Mouse (Mus musculus): ENCODE results near the gene Sat2. TPM values are rescaled to one million over a fixed set of nuclear protein-coding genes. Genes with fewer than 3 reads are reported as not detected.

Gene Sat2
- polyA plus RNA-seq, 2 experiments from 2014 or later, result not detected

DNA sequence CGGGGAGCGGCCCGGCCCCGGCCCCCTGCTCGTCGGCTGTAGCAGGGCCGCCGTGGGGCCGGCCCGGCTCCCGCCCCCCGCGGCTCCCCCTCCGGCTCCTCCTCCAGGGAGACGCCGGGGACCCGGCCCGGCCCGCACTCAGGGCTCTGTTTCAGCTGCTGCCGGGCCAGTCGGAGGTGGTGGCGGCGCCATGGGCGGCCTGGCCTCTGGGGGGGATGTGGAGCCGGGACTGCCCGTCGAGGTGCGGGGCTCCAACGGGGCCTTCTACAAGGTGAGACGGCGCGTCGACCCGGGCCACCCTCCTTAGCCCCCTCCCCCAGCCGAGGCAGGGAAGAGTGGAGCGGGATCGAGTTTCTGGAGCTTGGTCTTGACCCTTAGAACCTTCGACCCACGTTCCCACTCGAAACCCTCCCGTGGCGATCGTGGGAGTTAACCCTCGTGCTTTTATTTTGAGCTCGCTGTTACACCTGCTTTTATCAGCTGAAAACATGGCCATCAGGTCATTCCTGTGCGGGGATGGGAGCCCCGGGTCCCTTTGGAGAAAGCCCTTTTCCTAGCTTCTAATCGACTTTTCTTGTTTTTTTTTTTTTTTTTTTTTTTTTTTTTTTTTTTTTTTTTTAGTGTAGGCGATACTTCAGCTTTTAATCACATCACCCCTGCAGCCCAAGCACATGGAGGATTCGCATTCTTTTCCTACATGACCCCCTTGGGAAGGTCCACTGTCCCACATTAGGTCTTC, 11.5 kb downstream of the Sat2 start:
- peak; percentile 24 for ATAC-seq

GRCm38 (mm10) chr11:69635471-69635870, 13.6 kb downstream of the Sat2 start:
- ATAC-seq, result no peak

DNA sequence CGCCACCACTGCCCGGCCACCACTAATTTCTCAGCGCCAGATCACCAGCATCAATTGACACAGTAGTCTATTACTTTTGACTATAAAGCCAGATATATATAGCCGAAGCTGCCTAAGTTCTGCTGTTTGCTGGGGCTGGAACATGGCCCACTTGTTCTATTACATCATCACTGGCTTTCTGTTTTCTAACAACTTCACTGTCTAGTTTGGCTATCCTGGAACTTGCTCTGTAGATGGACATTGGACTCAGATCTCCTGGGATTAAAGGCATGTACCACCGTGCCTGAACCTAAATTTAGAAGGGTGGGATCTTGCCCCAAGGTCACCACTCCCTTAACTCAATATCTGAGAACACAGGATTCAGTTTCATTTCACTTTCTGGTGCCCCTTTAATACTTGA, 24.0 kb downstream of the Sat2 start:
- ATAC-seq, result no peak

GRCm38 (mm10) chr11:69653399-69653798, 31.6 kb downstream of the Sat2 start:
- ATAC-seq, result no peak

DNA sequence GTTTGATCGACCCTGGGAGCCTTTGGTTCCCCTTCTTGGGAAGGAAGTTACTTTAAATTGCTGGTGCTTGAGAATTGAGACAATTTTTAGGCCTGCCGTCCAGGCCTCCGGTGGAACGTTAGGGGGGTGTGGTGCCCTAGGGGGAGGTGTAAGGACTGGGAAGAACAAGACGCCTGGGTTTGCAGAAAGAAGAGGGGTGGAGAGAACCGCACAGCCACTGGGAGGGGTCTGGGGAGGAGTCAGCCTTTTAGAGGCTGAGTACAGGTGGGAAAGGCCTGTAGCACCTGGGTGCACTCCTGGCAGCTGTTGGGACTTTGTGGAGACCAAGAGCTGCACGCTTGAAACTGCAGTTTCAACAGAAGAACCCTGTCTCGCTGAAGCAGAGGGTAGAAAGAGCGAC, 32.9 kb downstream of the Sat2 start:
- ATAC-seq, result no peak

GRCm38 (mm10) chr11:69655264-69656064, 33.6 kb downstream of the Sat2 start, which contains the start of gene Sox15:
Gene Sox15 (plus strand): TSS chr11:69655314.
- ATAC-seq, result no peak

DNA sequence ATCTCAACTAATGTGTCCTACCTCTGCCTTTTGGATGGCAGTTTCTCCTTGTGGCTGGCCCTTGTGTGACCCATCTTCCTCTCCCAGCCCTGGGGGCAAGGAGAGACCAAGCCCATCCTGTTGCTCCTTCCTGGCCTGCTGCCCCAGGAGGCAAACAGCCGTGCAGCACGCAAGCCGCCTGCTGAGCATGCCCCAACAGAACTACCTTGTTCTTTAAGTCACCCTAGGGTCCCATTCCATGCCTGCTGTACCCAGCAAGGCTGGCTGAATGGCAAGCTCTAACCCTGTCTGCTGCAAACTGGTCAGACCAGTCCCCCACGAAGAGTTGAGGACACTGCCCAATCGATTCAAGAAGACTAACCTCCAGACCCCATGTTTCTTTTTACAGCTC, 34.2 kb downstream of the Sat2 start:
- ATAC-seq, result no peak

- ATAC-seq, result peak; percentile 45
These were observed 35.0 kb downstream of the Sat2 start for GRCm38 (mm10) chr11:69656617-69657461.

- ATAC-seq, result no peak
These were observed 35.6 kb downstream of the Sat2 start for GRCm38 (mm10) chr11:69657462-69657881.

- no peak for ATAC-seq
These were observed 39.5 kb downstream of the Sat2 start for GRCm38 (mm10) chr11:69661221-69661881.

DNA sequence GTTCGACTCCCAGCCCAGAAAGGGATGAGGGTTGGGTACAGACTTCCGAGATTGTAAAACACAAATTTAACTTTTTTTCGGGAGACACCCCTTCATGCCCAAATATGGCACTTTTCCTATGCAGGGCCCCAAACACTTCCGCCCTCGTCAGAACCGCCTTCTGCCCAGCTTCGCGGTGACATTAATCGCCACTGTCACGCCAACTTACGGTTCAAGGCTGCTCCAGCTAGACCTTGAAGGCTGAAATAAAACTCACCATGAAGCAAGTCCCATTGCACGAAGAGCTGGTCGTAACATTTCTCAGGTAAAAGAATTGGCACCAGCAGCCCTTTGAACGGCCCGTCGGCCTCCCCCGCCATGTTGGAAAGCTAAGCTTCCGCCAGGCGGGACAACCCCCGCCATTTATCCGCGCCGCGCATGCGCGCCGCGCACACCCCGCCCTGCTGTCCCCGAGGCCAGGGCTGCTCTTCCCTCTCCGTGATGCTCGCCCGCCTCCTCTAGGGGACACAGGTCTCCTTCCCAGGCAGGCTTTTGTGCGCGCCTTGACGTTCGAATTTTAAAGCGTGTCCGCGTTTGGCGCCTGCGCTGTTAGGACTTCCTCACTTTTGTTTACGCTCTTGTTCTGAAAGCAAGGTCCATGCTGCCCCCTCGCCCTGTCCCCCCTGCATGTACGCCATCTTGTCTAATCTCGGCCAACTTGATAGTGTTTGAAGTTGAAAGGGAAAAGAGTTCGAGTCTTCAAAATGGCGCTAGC, 40.6 kb downstream of the Sat2 start, which contains the start of gene Mpdu1:
Mpdu1 (minus strand) TSS at position 430 of the 754 bp plus-strand sequence.
- ATAC-seq, result peak; percentile 89

GRCm38 (mm10) chr11:69662967-69663671, 41.3 kb downstream of the Sat2 start:
- no peak for ATAC-seq

- no peak for ATAC-seq
These were observed 42.0 kb downstream of the Sat2 start for GRCm38 (mm10) chr11:69663795-69664194.

GRCm38 (mm10) chr11:69664841-69665240, 43.0 kb downstream of the Sat2 start:
- no peak for ATAC-seq

- ATAC-seq, result no peak
These were observed 43.7 kb downstream of the Sat2 start for GRCm38 (mm10) chr11:69665457-69665960.

DNA sequence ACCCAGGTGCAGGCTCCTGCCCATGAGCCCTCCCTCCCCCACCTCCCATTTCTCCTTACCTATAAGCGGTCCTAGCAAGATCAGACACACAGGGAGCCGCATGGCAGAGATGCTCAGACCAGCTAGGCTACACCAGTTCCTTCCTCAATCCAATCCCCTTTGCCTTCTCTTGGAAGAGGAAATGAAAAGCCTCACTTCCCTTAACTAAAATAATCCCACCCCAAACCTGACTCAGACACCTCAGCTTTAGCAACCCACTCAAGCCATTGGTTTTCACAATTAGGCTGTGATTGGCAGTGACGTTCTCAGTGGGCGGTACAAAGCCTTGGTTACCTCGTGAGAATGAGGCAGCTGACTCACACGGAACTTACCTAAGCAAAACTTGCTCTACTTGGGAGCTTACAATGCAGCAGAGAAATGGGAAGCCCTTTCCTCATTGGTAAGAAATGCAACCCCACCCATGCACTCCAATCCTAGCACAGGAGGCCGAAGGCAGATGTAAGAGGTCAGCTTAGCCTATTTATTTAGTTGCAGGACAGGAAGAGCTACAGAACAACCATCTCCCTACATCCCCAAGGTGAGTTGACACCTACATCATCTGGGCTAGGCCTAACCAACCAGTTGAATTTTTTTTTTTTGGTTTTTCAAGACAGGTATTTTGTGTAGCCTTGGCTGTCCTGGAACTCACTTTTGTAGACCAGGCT, 44.3 kb downstream of the Sat2 start, which contains the start of gene Cd68:
Cd68 (minus strand) TSS at position 193 of the 704 bp plus-strand sequence.
- no peak for ATAC-seq

DNA sequence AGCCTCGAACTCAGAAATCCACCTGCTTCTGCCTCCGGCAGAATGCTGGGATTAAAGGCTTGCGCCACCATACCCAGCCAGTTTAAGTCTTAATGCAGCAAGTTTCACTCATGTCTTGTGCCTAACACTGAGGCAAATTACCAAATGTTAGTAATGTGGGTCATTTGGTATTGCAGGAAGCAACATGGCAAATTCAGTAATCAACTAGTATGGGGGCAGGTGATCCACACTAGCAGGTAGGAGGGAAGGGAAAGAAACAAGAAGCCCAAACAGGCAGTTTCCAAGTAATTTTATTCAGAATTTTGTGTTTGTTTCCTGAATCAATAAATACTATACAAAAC, 44.8 kb downstream of the Sat2 start:
- ATAC-seq, result no peak

- ATAC-seq, result peak; percentile 60
These were observed 49.2 kb downstream of the Sat2 start for GRCm38 (mm10) chr11:69670786-69671725.

DNA sequence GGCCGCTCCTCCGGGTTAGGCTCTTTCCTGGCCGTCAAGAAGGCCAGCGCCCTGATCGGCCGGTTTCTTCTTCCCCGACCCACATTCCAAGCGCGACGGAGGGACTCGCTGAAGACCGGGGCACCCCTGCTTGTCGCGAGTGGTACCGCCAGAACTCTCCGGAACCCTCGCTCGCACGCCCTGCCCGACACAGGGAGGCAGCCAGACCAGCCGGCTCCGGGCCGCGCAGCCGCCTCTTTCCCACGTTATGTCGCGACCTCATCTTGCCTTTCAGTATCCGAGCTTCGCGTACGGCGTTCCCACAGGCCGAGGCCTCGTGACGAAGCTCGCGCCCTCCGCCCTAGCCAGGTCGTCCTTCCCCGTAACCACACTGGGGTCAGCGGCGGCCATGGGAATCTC, 49.9 kb downstream of the Sat2 start:
- ATAC-seq, result no peak
